Mouse (Mus musculus) heart, adult 10 weeks (tissue): ENCODE results near the gene Agbl5. TPM values are rescaled to one million over a fixed set of nuclear protein-coding genes. Genes with fewer than 3 reads are reported as not detected.

Experiments used
- polyA plus RNA-seq: library from polyadenylated mRNA; stranded (reverse); fragments of 350-450 nt; fragmentation: Illumina TruSeq; extraction: RNeasy Lipid Tissue Mini Kit (QIAGEN cat#74804); gene quantifications from one replicate; pipeline ENCODE4 v1.2.3, GENCODE M21; 2014; ENCODE audit warnings: low read depth, low replicate concordance

Agbl5 gene
- 4.8 TPM for polyA plus RNA-seq

GRCm38 (mm10) chr5:30888337-30889087 lies at the start of gene Agbl5:
Gene Agbl5 (plus strand): TSS chr5:30888694.

GRCm38 (mm10) chr5:30867712-30868111 lies 20.8 kb upstream of the Agbl5 start, which contains the start of gene Tmem214:
Gene Tmem214 (plus strand): TSS chr5:30868012.

GRCm38 (mm10) chr5:30907413-30908059 lies 19.0 kb downstream of the Agbl5 start, which contains the start of gene Ost4:
Gene Ost4 (minus strand): TSS chr5:30907788.

GRCm38 (mm10) chr5:30913060-30913841 lies 24.8 kb downstream of the Agbl5 start, which contains the start of gene Emilin1:
Gene Emilin1 (plus strand): TSS chr5:30913402.

GRCm38 (mm10) chr5:30921256-30922033 lies 33.0 kb downstream of the Agbl5 start, which contains the start of gene Khk:
Gene Khk (plus strand): TSS chr5:30921431.

GRCm38 (mm10) chr5:30944956-30945781 lies 56.7 kb downstream of the Agbl5 start, which contains the start of gene Cgref1:
Gene Cgref1 (minus strand): TSS chr5:30945591.

Other genes starting within 250 kb of the Agbl5 start
- 58.7 TPM for gene Slc35f6, start 240.8 kb upstream of the Agbl5 start, polyA plus RNA-seq
- 59.8 TPM for gene Cenpa, start 221.9 kb upstream of the Agbl5 start, polyA plus RNA-seq
- 0.76 TPM for gene Dpysl5, start 177.1 kb upstream of the Agbl5 start, polyA plus RNA-seq
- gene Mapre3, start 74.1 kb upstream of the Agbl5 start, polyA plus RNA-seq: 45.6 TPM
- 39.4 TPM for gene Tmem214, start 20.7 kb upstream of the Agbl5 start, polyA plus RNA-seq
- gene Ost4, start 19.1 kb downstream of the Agbl5 start, polyA plus RNA-seq: 169 TPM
- 27.9 TPM for gene Emilin1, start 24.7 kb downstream of the Agbl5 start, polyA plus RNA-seq
- 33.0 TPM for gene Khk, start 32.7 kb downstream of the Agbl5 start, polyA plus RNA-seq
- 1.3 TPM for gene Cgref1, start 56.9 kb downstream of the Agbl5 start, polyA plus RNA-seq
- 91.3 TPM for gene Preb, start 71.7 kb downstream of the Agbl5 start, polyA plus RNA-seq
- gene Tcf23, start 80.0 kb downstream of the Agbl5 start, polyA plus RNA-seq: 2.1 TPM
- gene Atraid, start 159.6 kb downstream of the Agbl5 start, polyA plus RNA-seq: 83.6 TPM
- gene Slc5a6, start 160.2 kb downstream of the Agbl5 start, polyA plus RNA-seq: 14.1 TPM
- 12.7 TPM for gene Cad, start 166.1 kb downstream of the Agbl5 start, polyA plus RNA-seq
- not detected for gene Dnajc5g, start 217.6 kb downstream of the Agbl5 start, polyA plus RNA-seq
- not detected for gene Slc30a3, start 219.5 kb downstream of the Agbl5 start, polyA plus RNA-seq
- gene Trim54, start 228.0 kb downstream of the Agbl5 start, polyA plus RNA-seq: 266 TPM